Mouse (Mus musculus): ENCODE measurements at regions not wholly inside any gene's neighbourhood (a gene's known extent, or its start where the extent isn't known, plus 50 kb on each side); places are given as distances from the start of the nearest gene placed in this dataset.
A peak's percentile ranks its signal among the peaks of the same experiment; 100 is the strongest.

GRCm38 (mm10) chr3:148503432-148503831 lies 486.9 kb downstream of the Adgrl2 start:
- ATAC-seq (replicated peaks in 1 of 2; ENCODE audit: insufficient read depth in 1 of 2, low FRiP score in 2 of 2, low TSS enrichment in 1 of 2, low read depth in 1 of 2, poor library complexity in 2 of 2, severe bottlenecking in 2 of 2) = no peak

- ATAC-seq (replicated peaks in 1 of 2; ENCODE audit: insufficient read depth in 1 of 2, low FRiP score in 2 of 2, low TSS enrichment in 1 of 2, low read depth in 1 of 2, poor library complexity in 2 of 2, severe bottlenecking in 2 of 2) = no peak
Observed at GRCm38 (mm10) chr3:148501801-148502200, 488.6 kb downstream of the Adgrl2 start.

- peak; percentile 47 to 56; a peak in 3 of 4 replicates for ATAC-seq (replicated peaks in 1 of 2; ENCODE audit: insufficient read depth in 1 of 2, low FRiP score in 2 of 2, low TSS enrichment in 1 of 2, low read depth in 1 of 2, poor library complexity in 2 of 2, severe bottlenecking in 2 of 2)
Observed at GRCm38 (mm10) chr3:148496672-148497071, 493.7 kb downstream of the Adgrl2 start.

GRCm38 (mm10) chr3:148491287-148491686 lies 499.1 kb downstream of the Adgrl2 start:
- peak; percentile 23 to 27; a peak in 2 of 4 replicates for ATAC-seq (replicated peaks in 1 of 2; ENCODE audit: insufficient read depth in 1 of 2, low FRiP score in 2 of 2, low TSS enrichment in 1 of 2, low read depth in 1 of 2, poor library complexity in 2 of 2, severe bottlenecking in 2 of 2)

GRCm38 (mm10) chr3:148489201-148489600 lies 501.2 kb downstream of the Adgrl2 start:
- no peak for ATAC-seq (replicated peaks in 1 of 2; ENCODE audit: insufficient read depth in 1 of 2, low FRiP score in 2 of 2, low TSS enrichment in 1 of 2, low read depth in 1 of 2, poor library complexity in 2 of 2, severe bottlenecking in 2 of 2)

GRCm38 (mm10) chr3:148487949-148488348 lies 502.4 kb downstream of the Adgrl2 start:
- ATAC-seq (replicated peaks in 1 of 2; ENCODE audit: insufficient read depth in 1 of 2, low FRiP score in 2 of 2, low TSS enrichment in 1 of 2, low read depth in 1 of 2, poor library complexity in 2 of 2, severe bottlenecking in 2 of 2) = peak in 1 of 2 experiments; percentile 35; a peak in 1 of 4 replicates

- ATAC-seq (replicated peaks in 1 of 2; ENCODE audit: insufficient read depth in 1 of 2, low FRiP score in 2 of 2, low TSS enrichment in 1 of 2, low read depth in 1 of 2, poor library complexity in 2 of 2, severe bottlenecking in 2 of 2) = no peak; a peak in 1 of 4 replicates
Observed at GRCm38 (mm10) chr3:148475862-148476261, 514.5 kb downstream of the Adgrl2 start.

GRCm38 (mm10) chr3:148472943-148473444 lies 517.4 kb downstream of the Adgrl2 start:
- no peak for ATAC-seq (replicated peaks in 1 of 2; ENCODE audit: insufficient read depth in 1 of 2, low FRiP score in 2 of 2, low TSS enrichment in 1 of 2, low read depth in 1 of 2, poor library complexity in 2 of 2, severe bottlenecking in 2 of 2)

GRCm38 (mm10) chr3:148465456-148465855 lies 524.9 kb downstream of the Adgrl2 start:
- no peak for ATAC-seq (replicated peaks in 1 of 2; ENCODE audit: insufficient read depth in 1 of 2, low FRiP score in 2 of 2, low TSS enrichment in 1 of 2, low read depth in 1 of 2, poor library complexity in 2 of 2, severe bottlenecking in 2 of 2)

- ATAC-seq (replicated peaks in 1 of 2; ENCODE audit: insufficient read depth in 1 of 2, low FRiP score in 2 of 2, low TSS enrichment in 1 of 2, low read depth in 1 of 2, poor library complexity in 2 of 2, severe bottlenecking in 2 of 2) = no peak
Observed at GRCm38 (mm10) chr3:148462791-148463190, 527.6 kb downstream of the Adgrl2 start.

GRCm38 (mm10) chr3:148448888-148449287 lies 541.5 kb downstream of the Adgrl2 start:
- ATAC-seq (replicated peaks in 1 of 2; ENCODE audit: insufficient read depth in 1 of 2, low FRiP score in 2 of 2, low TSS enrichment in 1 of 2, low read depth in 1 of 2, poor library complexity in 2 of 2, severe bottlenecking in 2 of 2) = no peak

- ATAC-seq (replicated peaks in 1 of 2; ENCODE audit: insufficient read depth in 1 of 2, low FRiP score in 2 of 2, low TSS enrichment in 1 of 2, low read depth in 1 of 2, poor library complexity in 2 of 2, severe bottlenecking in 2 of 2) = no peak
Observed at GRCm38 (mm10) chr3:148448465-148448864, 541.9 kb downstream of the Adgrl2 start.

- ATAC-seq (replicated peaks in 1 of 2; ENCODE audit: insufficient read depth in 1 of 2, low FRiP score in 2 of 2, low TSS enrichment in 1 of 2, low read depth in 1 of 2, poor library complexity in 2 of 2, severe bottlenecking in 2 of 2) = no peak
Observed at GRCm38 (mm10) chr3:148446845-148447244, 543.5 kb downstream of the Adgrl2 start.

- ATAC-seq (replicated peaks in 1 of 2; ENCODE audit: insufficient read depth in 1 of 2, low FRiP score in 2 of 2, low TSS enrichment in 1 of 2, low read depth in 1 of 2, poor library complexity in 2 of 2, severe bottlenecking in 2 of 2) = no peak
Observed at GRCm38 (mm10) chr3:148443012-148443411, 547.3 kb downstream of the Adgrl2 start.

GRCm38 (mm10) chr3:148434033-148434432 lies 556.3 kb downstream of the Adgrl2 start:
- no peak for ATAC-seq (replicated peaks in 1 of 2; ENCODE audit: insufficient read depth in 1 of 2, low FRiP score in 2 of 2, low TSS enrichment in 1 of 2, low read depth in 1 of 2, poor library complexity in 2 of 2, severe bottlenecking in 2 of 2)

- ATAC-seq (replicated peaks in 1 of 2; ENCODE audit: insufficient read depth in 1 of 2, low FRiP score in 2 of 2, low TSS enrichment in 1 of 2, low read depth in 1 of 2, poor library complexity in 2 of 2, severe bottlenecking in 2 of 2) = no peak
Observed at GRCm38 (mm10) chr3:148429012-148429865, 561.1 kb downstream of the Adgrl2 start.

- ATAC-seq (replicated peaks in 1 of 2; ENCODE audit: insufficient read depth in 1 of 2, low FRiP score in 2 of 2, low TSS enrichment in 1 of 2, low read depth in 1 of 2, poor library complexity in 2 of 2, severe bottlenecking in 2 of 2) = no peak
Observed at GRCm38 (mm10) chr3:148424089-148424488, 566.3 kb downstream of the Adgrl2 start.

- no peak for ATAC-seq (replicated peaks in 1 of 2; ENCODE audit: insufficient read depth in 1 of 2, low FRiP score in 2 of 2, low TSS enrichment in 1 of 2, low read depth in 1 of 2, poor library complexity in 2 of 2, severe bottlenecking in 2 of 2)
Observed at GRCm38 (mm10) chr3:148423383-148423782, 567.0 kb downstream of the Adgrl2 start.

- no peak for ATAC-seq (replicated peaks in 1 of 2; ENCODE audit: insufficient read depth in 1 of 2, low FRiP score in 2 of 2, low TSS enrichment in 1 of 2, low read depth in 1 of 2, poor library complexity in 2 of 2, severe bottlenecking in 2 of 2)
Observed at GRCm38 (mm10) chr3:148422720-148423119, 567.6 kb downstream of the Adgrl2 start.

Data from hematopoietic stem cell, adult 5-6 weeks (primary cell).